Mouse (Mus musculus) embryonic facial prominence, embryonic 14.5 days (tissue): Measurements from ENCODE around the gene Zbtb39. TPM values are rescaled to one million over a fixed set of nuclear protein-coding genes. Genes with fewer than 3 reads are reported as not detected.
"Not testable (repeated sequence)": the region's sequence is repeated elsewhere in the genome, so short reads cannot be mapped to it uniquely, and the experiment has no call there.

Experiments
- ATAC-seq: fragments of 200-750 bp; cut with Nextera tagmentation; 2 replicates; pipeline ENCODE4 v1.8.0; 2017; ENCODE audit warnings: low read depth, moderate number of reproducible peaks, moderate TSS enrichment
- DNase-seq: peaks from one replicate; pipeline ENCODE4 v3.0.0-alpha.2; 2015; ENCODE audit warnings: low spot score
- H3K27ac ChIP-seq: fragments of 300-500 bp; sonication (generic); replicated peaks from 2 replicates; pipeline ENCODE4 v1.5.1; 2014; ENCODE audit warnings: low read depth, mild to moderate bottlenecking, low read length, moderate library complexity
- H3K27me3 ChIP-seq: fragments of 300-500 bp; sonication (generic); replicated peaks from 2 replicates; pipeline ENCODE4 v1.6.1; 2014; ENCODE audit warnings: low read length; ENCODE audit not compliant: control insufficient read depth, insufficient read depth
- H3K36me3 ChIP-seq: fragments of 300-500 bp; sonication (generic); 2 replicates; pipeline ENCODE4 v1.6.1; 2014; ENCODE audit warnings: low read length, mixed read lengths; ENCODE audit not compliant: control insufficient read depth, insufficient read depth
- H3K4me1 ChIP-seq: fragments of 300-500 bp; sonication (generic); 2 replicates; pipeline ENCODE4 v1.6.1; 2014; ENCODE audit warnings: antibody characterized with exemption, low read length; ENCODE audit not compliant: control insufficient read depth, insufficient read depth
- H3K4me2 ChIP-seq: fragments of 300-500 bp; sonication (generic); 2 replicates; pipeline ENCODE4 v1.6.1; 2014; ENCODE audit warnings: low read depth, mild to moderate bottlenecking, low read length, moderate library complexity, mixed read lengths
- H3K4me3 ChIP-seq: fragments of 300-500 bp; sonication (generic); 2 replicates; pipeline ENCODE4 v1.5.1; 2014; ENCODE audit warnings: low read depth, mild to moderate bottlenecking, low read length
- H3K9ac ChIP-seq: fragments of 300-500 bp; sonication (generic); 2 replicates; pipeline ENCODE4 v1.6.1; 2014; ENCODE audit warnings: low read depth, mild to moderate bottlenecking, low read length, moderate library complexity, mixed read lengths
- H3K9me3 ChIP-seq: fragments of 300-500 bp; sonication (generic); 2 replicates; pipeline ENCODE4 v1.6.1; 2016; ENCODE audit warnings: low read length; ENCODE audit not compliant: control insufficient read depth
- WGBS: fragments of 180-500 bp; shearing (Covaris S2); extraction: QIAGEN DNeasy Blood & Tissue Kit; methylation state at CpG from one replicate; pipeline ENCODE4 v1.1.7; 2014; 5-methylcytosine and 5-hydroxymethylcytosine counted together
- polyA plus RNA-seq: library from polyadenylated mRNA; unstranded; fragments of >200 nt; fragmentation: Nextera tagmentation; extraction: Ambion mirVana; gene quantifications from 2 replicates; pipeline ENCODE4 v1.2.1, GENCODE M21; 2014

Gene Zbtb39
- polyA plus RNA-seq, 1 experiment from 2014 or later = 3.7 TPM

GRCm38 (mm10) chr10:127755246-127755645 lies 15.9 kb downstream of the Zbtb39 start:
- DNase-seq (no peak), ATAC-seq (no peak)
- H3K4me1 ChIP-seq = no peaks in the 10 kb centered on the region
- H3K27me3 ChIP-seq = no peaks in the 10 kb centered on the region
- no peak overlapping the region for H3K4me3 ChIP-seq
- H3K9ac ChIP-seq = no peak overlapping the region
- 70% methylated on average over 3 of the region's 3 CpGs for WGBS
- H3K36me3 ChIP-seq = no peaks in the 10 kb centered on the region
- no peaks in the 10 kb centered on the region for H3K9me3 ChIP-seq
- no peak overlapping the region for H3K27ac ChIP-seq
- H3K4me2 ChIP-seq = no peak overlapping the region

GRCm38 (mm10) chr10:127755770-127756468 lies 16.6 kb downstream of the Zbtb39 start:
- DNase-seq (no peak), ATAC-seq (no peak)
- Histone ChIP-seq H3K4me3 (peak overlapping the region; percentile 7; the same call in 1 of the 2 replicates), H3K27ac (no peak overlapping the region), H3K27me3 (no peaks in the 10 kb centered on the region), H3K36me3 (no peaks in the 10 kb centered on the region), H3K9ac (no peak overlapping the region), H3K9me3 (no peaks in the 10 kb centered on the region), H3K4me2 (peak overlapping the region; percentile 38), H3K4me1 (no peaks in the 10 kb centered on the region)
- 38% methylated on average over 18 of the region's 18 CpGs for WGBS

- DNase-seq (no peak), ATAC-seq (no peak)
- no peak within 1 kb of the TSS for H3K9ac ChIP-seq
- no peak within 1 kb of the TSS for H3K27ac ChIP-seq
- H3K27me3 ChIP-seq = no peaks in the 10 kb centered on the region
- no peaks in the 10 kb centered on the region for H3K4me1 ChIP-seq
- H3K36me3 ChIP-seq = no peaks in the 10 kb centered on the region
- no peak within 1 kb of the TSS for H3K4me3 ChIP-seq
- no peak within 1 kb of the TSS for H3K4me2 ChIP-seq
- WGBS = 68% methylated on average over 8 of the region's 9 CpGs
- no peaks in the 10 kb centered on the region for H3K9me3 ChIP-seq
Measured at GRCm38 (mm10) chr10:127759181-127760110, 20.1 kb downstream of the Zbtb39 start, which contains the start of the genes Rdh1 and Rdh16f1. TSS of gene Rdh1 (plus strand) at chr10:127759721. TSS of gene Rdh16f1 (plus strand) at chr10:127759787.

GRCm38 (mm10) chr10:127762926-127763325 lies 23.6 kb downstream of the Zbtb39 start:
- WGBS = 91% methylated on average over 10 of the region's 10 CpGs
- H3K27ac ChIP-seq, ATAC-seq: not testable (repeated sequence)

GRCm38 (mm10) chr10:127763914-127764680 lies 24.8 kb downstream of the Zbtb39 start:
- Histone ChIP-seq H3K4me3 (no peak overlapping the region), H3K9ac (no peak overlapping the region), H3K9me3 (no peaks in the 10 kb centered on the region), H3K4me1 (no peaks in the 10 kb centered on the region), H3K36me3 (no peaks in the 10 kb centered on the region), H3K27ac (no peak overlapping the region), H3K4me2 (no peak overlapping the region), H3K27me3 (no peaks in the 10 kb centered on the region)
- 44% methylated on average over 12 of the region's 12 CpGs for WGBS
- DNase-seq = no peak
- ATAC-seq = no peak

More at GRCm38 (mm10) chr10:127762926-127763325, 23.6 kb downstream of the Zbtb39 start:
- not testable (repeated sequence) for H3K36me3 ChIP-seq, H3K4me3 ChIP-seq, DNase-seq, H3K4me1 ChIP-seq, H3K4me2 ChIP-seq, H3K9ac ChIP-seq, H3K9me3 ChIP-seq, H3K27me3 ChIP-seq

GRCm38 (mm10) chr10:127766564-127766963 lies 27.2 kb downstream of the Zbtb39 start:
- H3K4me1 ChIP-seq = no peaks in the 10 kb centered on the region
- no peak overlapping the region for H3K4me2 ChIP-seq
- H3K36me3 ChIP-seq = no peaks in the 10 kb centered on the region
- no peaks in the 10 kb centered on the region for H3K9me3 ChIP-seq
- H3K27ac ChIP-seq = no peak overlapping the region
- 73% methylated on average over 1 of the region's 1 CpGs for WGBS
- DNase-seq (no peak), ATAC-seq (no peak)
- no peak overlapping the region for H3K4me3 ChIP-seq
- H3K27me3 ChIP-seq = no peaks in the 10 kb centered on the region
- no peak overlapping the region for H3K9ac ChIP-seq

GRCm38 (mm10) chr10:127776011-127776410 lies 36.7 kb downstream of the Zbtb39 start, which contains the start of gene Rdh9:
TSS of gene Rdh9 (plus strand) at chr10:127776386.
- Histone ChIP-seq H3K4me1 (no peaks in the 10 kb centered on the region), H3K27me3 (no peaks in the 10 kb centered on the region), H3K4me2 (no peak within 1 kb of the TSS), H3K9ac (no peak within 1 kb of the TSS), H3K27ac (no peak within 1 kb of the TSS), H3K9me3 (no peaks in the 10 kb centered on the region), H3K36me3 (no peaks in the 10 kb centered on the region), H3K4me3 (no peak within 1 kb of the TSS)
- DNase-seq (no peak), ATAC-seq (no peak)
- 73% methylated on average over 2 of the region's 2 CpGs for WGBS

GRCm38 (mm10) chr10:127782321-127782720 lies 43.0 kb downstream of the Zbtb39 start:
- H3K27me3 ChIP-seq, H3K9me3 ChIP-seq, H3K4me2 ChIP-seq, ATAC-seq, H3K9ac ChIP-seq, DNase-seq, H3K36me3 ChIP-seq, H3K4me1 ChIP-seq, H3K27ac ChIP-seq, H3K4me3 ChIP-seq: not testable (repeated sequence)
- 94% methylated on average over 17 of the region's 17 CpGs for WGBS
